Mouse (Mus musculus) CD4-positive naive resting alpha-beta T cell, adult 76 days (primary cell): Measurements from ENCODE around the gene Yap1. TPM values are rescaled to one million over a fixed set of nuclear protein-coding genes. Genes with fewer than 3 reads are reported as not detected.

Experiments
- total RNA-seq: library from RNA; stranded (reverse); gene quantifications from one replicate; pipeline ENCODE4 v1.2.4, GENCODE M21; 2023

Gene Yap1
- total RNA-seq, result 0.18 TPM

DNA sequence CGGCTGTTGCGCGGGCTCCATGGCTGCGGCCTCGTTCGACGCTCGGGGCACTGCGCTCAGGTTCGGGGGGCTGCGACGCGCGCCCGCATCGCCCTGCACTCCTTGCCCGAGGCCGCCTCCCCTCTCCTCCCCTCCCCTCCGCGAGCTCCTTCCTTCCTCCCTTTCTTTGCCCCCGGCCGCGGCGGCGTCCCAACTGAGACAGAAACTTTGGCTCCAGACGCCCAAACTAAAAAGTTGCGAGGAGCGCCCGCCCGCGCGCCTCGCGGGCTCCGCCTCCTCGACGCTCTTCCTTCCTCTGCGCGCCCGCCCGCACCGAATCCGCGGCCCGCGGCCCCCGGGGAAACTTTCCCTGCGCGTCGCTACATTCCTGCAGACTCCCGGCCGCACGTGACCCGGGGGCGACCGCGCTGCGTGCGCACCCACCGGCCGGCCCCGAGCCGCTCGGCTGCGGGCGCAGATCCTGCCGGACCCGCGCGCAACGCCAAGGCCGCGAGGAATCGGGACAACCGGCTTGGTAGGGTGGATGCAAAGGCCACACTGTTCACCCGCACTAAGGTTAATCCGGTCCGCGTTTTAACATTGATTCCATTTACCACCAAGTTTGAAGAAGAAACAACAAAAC, at the start of gene Yap1:
Yap1 (minus strand) TSS at position 227 of the 622 bp plus-strand sequence.

DNA sequence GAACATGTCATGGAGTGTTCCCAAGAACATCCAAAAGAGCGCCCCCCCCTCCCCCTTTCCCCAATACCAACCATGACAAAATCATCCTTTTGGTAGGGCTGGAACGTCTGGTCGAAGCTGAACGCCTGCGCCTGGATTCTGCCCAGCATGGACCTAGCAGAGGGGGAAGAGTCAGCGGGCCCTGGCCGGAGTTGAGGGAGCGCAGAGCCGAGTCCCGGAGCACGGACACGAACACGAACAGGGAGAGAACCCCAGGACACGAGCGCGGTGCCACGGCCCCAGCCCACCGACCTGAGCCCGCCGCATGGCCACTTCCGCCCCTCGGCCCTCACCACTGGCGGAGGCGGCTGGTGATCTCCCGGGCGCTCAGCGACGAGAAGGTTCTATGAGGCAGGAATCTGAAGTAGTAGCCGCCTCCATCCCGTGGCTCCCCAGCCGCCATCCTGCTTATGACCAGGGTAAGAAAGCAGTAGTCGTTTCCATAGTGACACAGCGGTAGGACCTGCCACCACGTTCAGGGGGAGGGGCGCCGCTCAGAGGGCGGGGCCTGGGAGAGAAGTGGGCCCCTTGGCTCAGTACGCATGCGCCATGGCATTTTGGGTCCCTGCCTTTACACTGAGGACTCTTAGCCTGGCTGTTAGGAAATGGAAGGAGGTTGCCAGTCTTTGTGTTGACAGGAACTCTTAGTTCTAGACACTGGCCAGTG, 38.1 kb upstream of the Yap1 start, which contains the start of gene Cfap300:
Cfap300 (minus strand) TSS at position 486 of the 706 bp plus-strand sequence.

Other genes with a start within 250 kb of the Yap1 start
- gene Tmem123, start 240.6 kb downstream of the Yap1 start, total RNA-seq, result 113 TPM
- gene Birc2, start 167.5 kb downstream of the Yap1 start, total RNA-seq, result 135 TPM
- 434 TPM for gene Birc3, start 131.4 kb downstream of the Yap1 start, total RNA-seq
- not detected for gene Cfap300, start 38.2 kb upstream of the Yap1 start, total RNA-seq
- gene Cep126, start 129.7 kb upstream of the Yap1 start, total RNA-seq, result not detected